Mouse (Mus musculus) midbrain, embryonic 11.5 days (tissue): Measurements from ENCODE around the gene Arhgef17. TPM values are rescaled to one million over a fixed set of nuclear protein-coding genes. Genes with fewer than 3 reads are reported as not detected.
A peak's percentile ranks its signal among the peaks of the same experiment; 100 is the strongest.

ENCODE experiments used
- ATAC-seq: fragments of 200-750 bp; cut with Nextera tagmentation; 2 replicates; pipeline ENCODE4 v1.8.0; 2017; ENCODE audit warnings: moderate TSS enrichment, moderate library complexity; ENCODE audit not compliant: low FRiP score
- DNase-seq: peaks from one replicate; pipeline ENCODE4 v3.0.0; 2015; ENCODE audit warnings: low spot score; ENCODE audit errors: missing footprints
- H3K27ac ChIP-seq: fragments of 300-500 bp; sonication (generic); 2 replicates; pipeline ENCODE4 v1.5.1; 2014; ENCODE audit warnings: low read depth, low read length
- H3K27me3 ChIP-seq: fragments of 300-500 bp; sonication (generic); 2 replicates; pipeline ENCODE4 v1.6.1; 2014; ENCODE audit warnings: mild to moderate bottlenecking, low read length, moderate library complexity, mixed read lengths; ENCODE audit not compliant: control insufficient read depth, insufficient read depth
- H3K36me3 ChIP-seq: fragments of 300-500 bp; sonication (generic); 2 replicates; pipeline ENCODE4 v1.6.1; 2014; ENCODE audit warnings: mild to moderate bottlenecking, low read length, moderate library complexity, mixed read lengths; ENCODE audit not compliant: control insufficient read depth, insufficient read depth
- H3K4me1 ChIP-seq: fragments of 300-500 bp; sonication (generic); 2 replicates; pipeline ENCODE4 v1.6.1; 2014; ENCODE audit warnings: low read length; ENCODE audit not compliant: control insufficient read depth, insufficient read depth
- H3K4me2 ChIP-seq: fragments of 300-500 bp; sonication (generic); 2 replicates; pipeline ENCODE4 v1.6.1; 2014; ENCODE audit warnings: mild to moderate bottlenecking, moderate library complexity
- H3K4me3 ChIP-seq: fragments of 300-500 bp; sonication (generic); 2 replicates; pipeline ENCODE4 v1.5.1; 2014; ENCODE audit warnings: low read depth, low read length
- H3K9ac ChIP-seq: fragments of 300-500 bp; sonication (generic); 2 replicates; pipeline ENCODE4 v1.6.1; 2014; ENCODE audit warnings: low read length
- H3K9me3 ChIP-seq: fragments of 300-500 bp; sonication (generic); 2 replicates; pipeline ENCODE4 v1.6.1; 2016; ENCODE audit warnings: low read length; ENCODE audit not compliant: control insufficient read depth
- WGBS: fragments of 180-500 bp; shearing (Covaris S2); extraction: QIAGEN DNeasy Blood & Tissue Kit; methylation state at CpG from one replicate; pipeline ENCODE4 v1.1.7; 2014; 5-methylcytosine and 5-hydroxymethylcytosine counted together
- polyA plus RNA-seq: library from polyadenylated mRNA; unstranded; fragments of >200 nt; fragmentation: Nextera tagmentation; extraction: Ambion mirVana; gene quantifications from 2 replicates; pipeline ENCODE4 v1.2.1, GENCODE M21; 2014

Gene Arhgef17
- polyA plus RNA-seq, 1 experiment from 2014 or later, result 6.8 TPM

DNA sequence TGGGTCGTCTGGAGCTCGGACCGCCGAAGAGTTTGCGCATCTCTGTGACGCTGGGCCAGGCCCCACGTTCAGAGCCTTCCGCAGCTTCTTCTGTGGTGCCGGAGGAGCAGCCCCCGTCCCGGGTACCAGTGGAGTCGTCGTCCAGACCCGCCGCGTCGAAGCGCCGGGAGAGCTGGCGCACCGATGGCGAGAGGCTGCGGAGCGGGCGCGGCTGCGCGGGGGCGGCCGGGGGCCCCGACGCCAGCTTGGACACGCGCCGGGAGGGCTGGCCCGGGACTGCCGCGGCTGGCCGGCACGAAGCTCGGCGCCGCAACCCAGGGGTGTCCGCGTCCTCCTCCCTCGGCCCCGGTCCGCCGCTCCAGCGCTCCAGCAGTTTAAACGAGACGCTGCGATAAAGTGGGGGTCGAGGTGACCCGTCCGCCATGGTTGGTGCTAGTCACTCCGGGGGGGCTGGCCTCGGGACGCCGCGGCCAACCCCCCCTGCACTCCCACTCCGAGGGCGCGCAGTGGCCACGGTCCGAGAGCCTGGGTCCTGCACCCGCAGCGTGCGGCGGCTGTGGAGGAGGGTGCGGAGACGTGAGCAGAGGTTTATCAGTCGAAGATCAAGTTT, 486 bp downstream of the Arhgef17 start:
- Histone ChIP-seq H3K4me1 (peaks cover 46% of the 10 kb centered on the region), H3K9ac (peak overlapping the region; percentile 88), H3K9me3 (no peaks in the 10 kb centered on the region), H3K4me2 (peak overlapping the region; percentile 74), H3K27me3 (no peaks in the 10 kb centered on the region), H3K27ac (peak overlapping the region; percentile 92), H3K4me3 (peak overlapping the region; percentile 59), H3K36me3 (no peaks in the 10 kb centered on the region)
- DNase-seq (no peak), ATAC-seq (peak; percentile 6; the same call in 1 of the 2 replicates)
- under 1% methylated on average over 68 of the region's 73 CpGs for WGBS

GRCm38 (mm10) chr7:100930619-100931315, 1.1 kb downstream of the Arhgef17 start:
- Histone ChIP-seq H3K27ac (peak overlapping the region; percentile 92), H3K27me3 (no peaks in the 10 kb centered on the region), H3K9ac (peak overlapping the region; percentile 88), H3K4me3 (peak overlapping the region; percentile 59), H3K9me3 (no peaks in the 10 kb centered on the region), H3K4me1 (peaks cover 52% of the 10 kb centered on the region), H3K4me2 (peak overlapping the region; percentile 74), H3K36me3 (no peaks in the 10 kb centered on the region)
- ATAC-seq (no peak), DNase-seq (peak; percentile 96)
- WGBS, result 3% methylated on average over 51 of the region's 53 CpGs

GRCm38 (mm10) chr7:100929639-100930303, 2.1 kb downstream of the Arhgef17 start:
- no peaks in the 10 kb centered on the region for H3K36me3 ChIP-seq
- WGBS, result 77% methylated on average over 19 of the region's 19 CpGs
- peaks cover 62% of the 10 kb centered on the region for H3K4me1 ChIP-seq
- no peak for DNase-seq
- H3K4me2 ChIP-seq, result peak overlapping the region; percentile 74
- H3K9ac ChIP-seq, result peak overlapping the region; percentile 88; the same call in 1 of the 2 replicates
- no peak overlapping the region for H3K27ac ChIP-seq
- no peak for ATAC-seq
- no peaks in the 10 kb centered on the region for H3K9me3 ChIP-seq
- H3K4me3 ChIP-seq, result peak overlapping the region; percentile 59
- no peaks in the 10 kb centered on the region for H3K27me3 ChIP-seq

GRCm38 (mm10) chr7:100928456-100928855, 3.5 kb downstream of the Arhgef17 start:
- Histone ChIP-seq H3K9me3 (no peaks in the 10 kb centered on the region), H3K36me3 (no peaks in the 10 kb centered on the region), H3K4me2 (peak overlapping the region; percentile 56), H3K27me3 (no peaks in the 10 kb centered on the region), H3K9ac (peak overlapping the region; percentile 57), H3K27ac (no peak overlapping the region), H3K4me3 (peak overlapping the region; percentile 23), H3K4me1 (peaks cover 66% of the 10 kb centered on the region)
- WGBS, result 71% methylated on average over 9 of the region's 9 CpGs
- no peak for DNase-seq
- no peak for ATAC-seq

GRCm38 (mm10) chr7:100927287-100928000, 4.5 kb downstream of the Arhgef17 start:
- H3K9me3 ChIP-seq, result no peaks in the 10 kb centered on the region
- 35% methylated on average over 7 of the region's 7 CpGs for whole genome bisulfite sequencing
- H3K4me3 ChIP-seq, result peak overlapping the region; percentile 23
- H3K4me1 ChIP-seq, result peaks cover 68% of the 10 kb centered on the region
- no peaks in the 10 kb centered on the region for H3K36me3 ChIP-seq
- H3K27ac ChIP-seq, result no peak overlapping the region
- no peak for DNase-seq
- ATAC-seq, result no peak
- no peaks in the 10 kb centered on the region for H3K27me3 ChIP-seq
- peak overlapping the region; percentile 57 for H3K9ac ChIP-seq
- peak overlapping the region; percentile 56 for H3K4me2 ChIP-seq

DNA sequence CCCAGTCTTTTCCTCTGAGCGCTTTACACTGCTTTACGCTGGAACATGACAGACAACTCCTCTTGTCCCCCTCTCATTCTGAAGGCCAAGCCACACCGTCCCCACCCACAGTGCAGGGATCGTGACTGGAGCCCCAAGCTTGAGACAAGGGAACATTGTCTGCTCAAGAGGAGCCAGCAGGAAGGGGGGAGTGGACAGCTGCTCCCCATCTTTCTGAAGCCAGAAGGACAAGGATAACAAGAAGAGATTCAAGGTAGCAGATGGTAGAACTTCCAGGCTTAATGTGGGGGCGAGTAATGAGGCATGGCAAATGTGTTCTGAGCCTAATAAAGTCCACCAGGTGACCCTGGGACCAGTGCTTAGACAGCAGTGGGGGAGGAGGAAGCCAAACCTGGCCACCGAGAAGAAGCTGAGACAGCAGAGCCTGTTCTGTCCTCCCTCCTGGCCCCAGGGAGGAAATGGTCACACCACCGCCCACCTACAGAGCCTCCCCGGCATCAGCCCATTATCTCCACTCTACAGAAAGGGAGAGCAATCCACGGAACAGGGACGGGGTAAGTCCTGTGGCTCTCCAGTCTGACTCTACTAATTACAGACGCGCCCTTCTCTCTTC, 5.5 kb downstream of the Arhgef17 start:
- no peak for ATAC-seq
- 0 out of 2 replicates have a peak, but pooled peaks cover 2% of the 10 kb centered on the region for H3K36me3 ChIP-seq

GRCm38 (mm10) chr7:100924674-100925445, 7.0 kb downstream of the Arhgef17 start:
- H3K36me3 ChIP-seq, result 0 out of 2 replicates have a peak, but pooled peaks cover 2% of the 10 kb centered on the region
- H3K4me1 ChIP-seq, result peaks cover 60% of the 10 kb centered on the region

More for the DNA sequence above, 5.5 kb downstream of the Arhgef17 start:
- peak overlapping the region; percentile 23 for H3K4me3 ChIP-seq
- H3K9ac ChIP-seq, result peak overlapping the region; percentile 57
- 39% methylated on average over 12 of the region's 12 CpGs for WGBS
- H3K4me1 ChIP-seq, result peaks cover 68% of the 10 kb centered on the region
- no peak overlapping the region for H3K27ac ChIP-seq
- DNase-seq, result no peak
- H3K4me2 ChIP-seq, result peak overlapping the region; percentile 56
- H3K27me3 ChIP-seq, result no peaks in the 10 kb centered on the region
- no peaks in the 10 kb centered on the region for H3K9me3 ChIP-seq

GRCm38 (mm10) chr7:100924200-100924599, 7.7 kb downstream of the Arhgef17 start:
- Histone ChIP-seq H3K27ac (no peak overlapping the region), H3K9ac (0 out of 2 replicates have a peak overlapping the region, but pooled peaks have one; percentile 4), H3K4me3 (no peak overlapping the region), H3K4me2 (peak overlapping the region; percentile 13; the same call in 1 of the 2 replicates), H3K9me3 (no peaks in the 10 kb centered on the region), H3K4me1 (peaks cover 60% of the 10 kb centered on the region), H3K36me3 (0 out of 2 replicates have a peak, but pooled peaks cover 2% of the 10 kb centered on the region), H3K27me3 (no peaks in the 10 kb centered on the region)
- WGBS, result 89% methylated on average over 5 of the region's 5 CpGs
- ATAC-seq, result no peak
- DNase-seq, result no peak

More at GRCm38 (mm10) chr7:100924674-100925445, 7.0 kb downstream of the Arhgef17 start:
- 19% methylated on average over 10 of the region's 10 CpGs for WGBS
- ATAC-seq (no peak), DNase-seq (no peak)
- H3K4me2 ChIP-seq, result peak overlapping the region; percentile 56
- peak overlapping the region; percentile 4; the same call in 1 of the 2 replicates for H3K9ac ChIP-seq
- H3K9me3 ChIP-seq, result no peaks in the 10 kb centered on the region
- no peak overlapping the region for H3K4me3 ChIP-seq
- no peaks in the 10 kb centered on the region for H3K27me3 ChIP-seq
- no peak overlapping the region for H3K27ac ChIP-seq
